Mouse (Mus musculus) urinary bladder, postnatal 10 days (tissue): ENCODE data around the gene Lnpk.

ENCODE experiments used
- DNase-seq: peaks from one replicate; pipeline ENCODE4 v3.0.0; 2022; ENCODE audit warnings: low spot score

The Lnpk gene

DNA sequence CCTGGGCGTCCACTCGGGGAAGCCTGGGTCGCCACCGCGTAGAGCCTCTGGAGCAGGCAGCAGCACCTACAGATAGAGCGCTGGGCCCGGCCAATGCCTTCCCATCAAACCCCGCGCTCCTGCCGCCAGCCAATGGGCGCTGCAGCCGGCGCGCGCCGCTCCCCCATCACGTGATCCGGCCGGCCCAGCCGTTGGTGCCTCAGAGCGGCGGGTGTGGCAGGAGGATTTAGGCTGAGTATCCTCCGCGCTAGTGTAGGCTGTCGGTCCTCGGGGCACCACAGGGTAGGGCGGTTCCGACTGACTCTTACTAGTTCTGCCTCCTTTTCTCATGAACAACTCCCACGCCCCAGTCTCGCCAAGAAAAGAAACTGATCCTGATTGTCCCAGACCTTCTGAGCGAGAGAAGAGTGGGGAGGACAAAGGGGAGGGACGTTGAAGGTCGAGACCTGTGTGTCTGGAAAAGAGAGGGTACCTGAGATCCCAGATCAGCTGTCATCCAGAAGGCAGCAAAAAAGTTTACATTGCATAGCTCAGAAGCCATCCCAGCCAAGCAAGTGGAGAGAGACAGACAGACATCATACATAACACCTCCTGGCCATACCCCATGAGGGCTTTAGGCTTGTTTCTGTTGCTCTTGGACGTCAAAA is at the start of gene Lnpk:
Gene Lnpk, minus strand, starts transcription at position 593 of the 647 bp plus-strand sequence.
- DNase-seq = peak; percentile 74

DNA sequence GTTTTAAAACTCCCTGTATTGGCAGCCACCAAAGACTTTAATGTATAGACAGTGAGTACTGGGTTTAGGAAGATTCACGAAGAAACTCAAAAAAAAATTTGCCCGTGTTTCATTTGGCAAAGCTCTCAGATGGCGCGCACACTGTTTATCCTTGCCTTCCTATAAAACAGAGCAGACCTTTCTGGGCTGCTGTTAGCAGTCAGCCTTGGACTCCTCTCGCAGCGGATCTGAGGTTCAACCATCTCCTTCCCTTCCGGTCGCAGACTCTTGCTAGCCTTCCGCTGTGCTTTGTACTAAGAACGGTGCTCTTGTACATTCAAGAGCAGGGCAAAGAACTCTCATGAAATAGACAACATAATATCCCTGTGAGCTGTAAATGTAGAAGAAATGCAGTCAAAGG is 41.1 kb upstream of the Lnpk start:
- no peak for DNase-seq

DNA sequence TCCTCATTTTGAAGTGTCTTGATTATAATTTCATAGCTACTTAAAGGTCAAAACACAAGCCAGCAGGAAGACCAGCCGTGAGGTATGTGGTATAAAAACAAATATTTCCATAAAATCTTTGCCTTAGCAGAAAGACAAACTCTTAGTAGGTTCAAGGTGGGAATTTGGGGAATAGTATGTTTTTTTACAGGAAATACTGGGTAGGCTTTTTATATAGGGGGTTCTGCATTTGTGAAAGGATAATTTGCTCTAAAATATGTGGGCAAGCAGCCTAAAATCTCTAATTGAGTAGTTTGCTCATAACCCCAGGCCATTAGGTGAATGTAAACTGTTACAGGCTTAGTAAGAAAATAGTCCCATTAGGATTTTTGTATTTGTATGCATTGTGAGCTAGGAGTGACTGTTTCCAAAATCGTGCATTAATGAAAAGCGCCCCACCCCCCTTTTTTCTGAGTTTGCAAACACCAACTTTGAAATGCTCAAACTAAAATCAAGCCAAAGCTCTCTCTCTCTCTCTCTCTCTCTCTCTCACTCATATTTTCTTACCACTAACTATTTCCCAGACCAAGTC is 40.5 kb upstream of the Lnpk start:
- DNase-seq = no peak

DNA sequence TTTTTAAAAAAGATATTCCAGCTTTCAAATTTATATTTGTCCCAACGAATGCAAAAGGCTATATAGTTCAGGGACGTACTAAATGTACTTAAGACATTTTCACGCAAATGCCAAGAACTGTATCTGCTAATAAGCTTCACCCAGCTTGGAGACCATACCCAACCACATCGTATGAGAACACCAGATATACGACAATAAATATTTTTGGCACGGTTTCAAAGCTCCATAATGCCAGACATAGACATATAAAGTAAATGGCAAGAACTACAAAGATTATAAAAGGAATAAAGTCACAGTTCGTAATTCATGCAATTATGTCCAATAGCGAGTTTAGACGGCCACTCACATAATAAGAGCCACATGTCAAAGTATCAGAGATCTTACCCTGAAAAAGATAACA is 38.5 kb upstream of the Lnpk start:
- DNase-seq = no peak

DNA sequence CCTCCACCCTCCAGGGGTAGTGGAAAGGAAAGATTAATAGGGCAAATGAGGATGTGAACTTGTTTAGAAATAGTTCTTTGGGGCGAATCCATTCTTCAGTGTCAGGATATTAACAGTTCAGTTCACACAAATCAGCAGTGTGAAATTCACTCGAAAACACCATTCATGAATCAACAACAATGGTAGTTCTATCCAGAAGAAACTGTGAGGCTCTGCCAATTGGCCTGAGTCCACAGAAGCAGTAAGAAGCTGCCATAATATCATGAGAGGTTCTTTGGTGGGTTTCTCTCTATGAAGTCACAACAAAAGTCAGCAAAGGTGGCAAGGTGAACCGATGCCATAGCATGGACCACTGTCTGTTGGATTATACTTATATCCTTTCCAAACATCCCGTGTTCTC is 32.2 kb upstream of the Lnpk start:
- DNase-seq = no peak

DNA sequence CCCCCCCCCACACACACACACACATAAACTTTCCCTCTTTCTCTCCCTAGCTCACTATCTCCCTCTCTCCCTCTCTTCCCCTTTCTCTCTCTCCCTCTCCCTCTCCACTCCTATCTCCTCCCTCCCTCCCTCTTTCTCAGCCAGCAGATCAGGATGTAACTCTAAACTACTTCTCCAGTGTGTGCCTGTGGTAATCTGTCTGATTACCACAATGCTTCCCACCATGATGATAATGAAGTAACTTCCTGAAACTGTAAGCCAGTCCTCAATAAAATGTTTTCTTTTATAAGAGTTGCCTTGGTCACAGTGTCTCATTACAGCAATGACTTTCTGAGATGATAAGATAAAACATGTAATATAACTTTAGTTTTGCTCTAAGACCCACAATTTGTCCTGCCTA is 30.1 kb upstream of the Lnpk start:
- DNase-seq = no peak

DNA sequence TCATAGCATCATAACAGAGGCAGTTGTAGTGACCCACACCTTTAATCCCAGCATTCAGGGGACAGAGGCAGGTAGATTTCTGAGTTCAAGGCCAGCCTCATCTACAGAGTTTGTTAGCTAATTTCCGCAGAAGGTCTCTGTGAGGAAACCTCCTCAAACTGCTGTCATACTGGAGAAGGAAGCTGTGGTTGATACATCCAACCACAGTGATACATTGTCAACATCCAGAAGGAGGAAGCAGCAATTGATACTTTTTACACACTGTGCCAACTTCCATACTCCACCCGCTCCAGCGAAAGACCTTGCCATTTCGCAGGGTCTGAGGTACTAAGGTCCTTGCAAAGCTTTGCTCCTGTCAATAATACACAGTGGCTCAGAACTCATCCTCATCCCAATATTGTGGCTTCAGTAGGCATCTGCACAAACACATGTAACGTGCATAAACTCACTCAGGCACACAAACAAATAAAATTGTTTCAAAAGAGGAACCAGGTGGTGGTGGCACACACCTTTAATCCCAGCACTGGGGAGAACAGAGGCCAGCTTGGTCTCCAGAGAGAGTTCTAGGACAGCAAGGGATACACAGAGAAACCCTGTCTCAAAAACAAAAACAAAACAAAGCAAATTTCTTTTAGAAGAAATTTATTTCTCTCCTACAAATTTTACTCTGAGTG is 27.0 kb upstream of the Lnpk start:
- DNase-seq = no peak

DNA sequence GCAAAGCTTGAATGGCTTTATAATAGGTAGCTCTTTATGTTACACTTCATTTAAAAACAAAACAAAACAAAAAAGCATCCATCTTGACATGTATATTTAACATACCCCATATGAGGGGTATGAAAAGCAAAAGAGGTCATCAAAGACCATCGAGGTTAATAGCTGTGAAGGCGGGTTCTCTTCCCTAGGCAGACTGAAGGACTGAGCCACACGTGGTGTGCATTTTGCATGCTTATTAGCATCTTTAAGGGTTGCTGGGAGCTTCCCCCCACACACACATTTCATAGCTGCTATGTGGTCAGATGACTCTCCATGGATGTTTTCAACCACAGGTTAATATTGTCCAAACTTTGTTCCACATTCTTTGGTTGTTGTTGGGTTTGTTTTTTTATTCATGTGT is 24.8 kb upstream of the Lnpk start:
- no peak for DNase-seq

DNA sequence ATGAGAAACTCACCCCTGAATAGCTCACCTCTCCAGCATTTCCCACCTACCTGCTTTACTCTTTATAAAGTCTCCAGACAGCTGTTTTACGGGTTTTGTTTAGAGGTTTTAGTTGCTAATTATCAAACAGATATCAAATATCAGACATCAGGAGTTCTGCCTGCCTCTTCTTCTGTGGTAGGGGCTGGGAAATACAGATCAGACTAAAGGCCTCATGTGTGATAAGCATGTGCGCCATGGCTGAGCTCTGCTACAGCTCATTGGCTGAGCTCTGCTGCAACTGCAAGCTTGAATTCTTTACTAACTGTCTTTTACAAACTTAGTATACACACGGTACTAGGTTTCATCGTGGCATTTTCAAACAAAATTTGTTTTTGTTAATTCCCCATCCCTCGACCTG is 23.2 kb upstream of the Lnpk start:
- DNase-seq = no peak

DNA sequence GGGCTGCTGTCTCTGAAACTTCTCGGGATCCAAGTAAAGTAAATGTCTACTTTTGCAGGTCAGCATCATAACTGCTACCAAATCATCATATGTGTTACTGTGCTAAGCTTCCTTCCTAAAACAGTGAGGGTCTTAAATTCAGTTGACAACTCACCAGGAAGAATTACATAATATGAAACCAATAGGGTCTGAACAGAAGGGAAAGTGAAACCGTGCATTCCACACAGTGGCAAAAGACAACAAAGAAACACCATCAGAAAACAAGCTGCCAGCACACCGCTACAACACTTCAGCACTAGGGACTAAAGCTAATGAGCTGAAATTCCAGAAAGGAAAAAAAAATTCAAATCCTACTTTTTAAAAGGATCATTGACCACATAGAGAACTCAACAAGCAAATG is 17.9 kb upstream of the Lnpk start:
- DNase-seq = no peak

DNA sequence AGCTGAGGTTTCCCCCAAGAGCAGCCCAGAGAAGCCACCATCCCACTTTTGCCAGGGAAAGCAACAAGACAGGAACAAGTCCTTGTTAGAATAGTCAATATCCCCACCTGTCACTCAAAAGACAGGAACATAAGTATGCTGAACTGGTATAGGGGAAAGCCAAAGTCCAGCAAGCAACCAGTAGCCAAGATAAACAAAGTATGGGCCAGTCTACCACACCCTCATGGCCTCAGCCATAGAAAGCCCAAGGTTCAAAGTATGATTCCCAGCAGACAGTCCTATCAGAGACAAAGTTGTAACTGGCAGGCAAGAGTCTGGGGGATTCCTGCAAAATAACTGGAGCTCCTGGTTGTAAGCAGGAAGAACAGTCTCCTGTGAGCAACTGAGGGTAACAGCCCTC is 16.9 kb upstream of the Lnpk start:
- DNase-seq = no peak

DNA sequence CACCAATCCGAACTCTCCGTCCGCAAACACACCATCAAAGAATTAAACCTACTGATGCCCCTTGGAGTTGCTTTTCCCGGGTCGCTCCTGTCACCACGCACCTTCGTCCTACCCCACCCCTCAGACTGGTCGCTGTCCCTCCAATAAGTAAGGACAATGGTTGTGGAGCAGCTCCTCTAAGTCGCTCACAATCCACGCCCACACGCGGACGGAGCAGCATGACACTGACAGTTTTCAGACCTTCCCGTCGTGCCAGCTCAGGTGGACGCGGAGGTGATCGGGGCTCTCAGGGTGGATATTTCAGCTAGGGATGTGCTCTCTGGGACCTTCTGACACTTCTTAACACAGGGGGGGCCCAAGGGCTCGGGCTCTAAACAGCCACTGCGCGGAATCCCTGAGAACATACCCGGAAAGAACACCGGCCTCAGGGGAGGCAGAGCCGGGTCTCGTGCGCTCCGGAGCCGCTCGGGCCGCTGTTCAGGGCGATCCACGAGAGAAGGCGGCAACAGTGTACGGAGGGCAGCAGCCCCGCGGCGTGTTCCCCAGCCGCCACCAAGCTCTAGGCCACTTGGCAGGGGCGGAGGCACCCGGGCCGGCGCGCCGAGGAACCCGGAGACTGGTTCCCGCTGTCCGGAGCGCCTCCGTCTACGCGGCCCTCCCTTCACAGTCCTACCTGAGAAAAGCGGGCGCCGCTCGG is 941 bp downstream of the Lnpk start:
- DNase-seq = no peak

DNA sequence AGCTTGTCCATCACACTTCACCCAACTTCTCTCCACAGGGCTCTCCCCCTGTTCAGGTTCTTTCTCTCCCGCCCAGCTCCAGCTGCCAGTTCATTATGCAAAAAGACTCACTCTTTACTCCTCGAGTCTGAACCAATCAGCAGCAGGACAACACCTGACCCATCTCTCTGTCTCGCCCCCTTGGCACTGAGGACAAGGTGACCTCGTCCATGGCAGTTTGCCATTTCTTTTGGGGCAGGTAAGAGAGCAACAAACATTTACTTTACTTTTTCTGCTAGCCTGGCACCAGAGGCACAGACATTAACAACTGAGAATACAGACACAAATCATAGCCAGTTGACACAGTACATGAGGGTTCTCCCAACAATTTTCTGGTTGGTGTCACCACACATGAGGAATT is 8.8 kb downstream of the Lnpk start:
- DNase-seq = no peak

DNA sequence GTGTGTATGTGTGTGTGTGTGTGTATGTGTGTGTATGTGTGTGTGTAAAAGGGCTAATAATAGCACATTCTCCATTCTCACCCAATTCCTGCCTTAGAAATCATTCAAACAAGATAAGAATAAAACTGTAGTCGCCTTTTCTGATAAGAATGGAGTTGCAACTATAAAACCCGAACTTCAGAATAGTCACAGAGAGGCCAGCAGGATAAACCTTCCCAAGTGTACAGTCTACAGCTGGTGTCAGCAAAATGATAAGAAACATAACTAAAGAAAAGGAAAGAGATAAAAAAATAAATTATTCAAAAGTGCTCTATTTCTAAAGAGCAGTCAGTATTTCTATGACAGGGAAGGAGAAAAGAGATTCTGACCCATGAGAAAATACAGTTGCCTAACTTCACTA is 19.4 kb downstream of the Lnpk start:
- DNase-seq = no peak

DNA sequence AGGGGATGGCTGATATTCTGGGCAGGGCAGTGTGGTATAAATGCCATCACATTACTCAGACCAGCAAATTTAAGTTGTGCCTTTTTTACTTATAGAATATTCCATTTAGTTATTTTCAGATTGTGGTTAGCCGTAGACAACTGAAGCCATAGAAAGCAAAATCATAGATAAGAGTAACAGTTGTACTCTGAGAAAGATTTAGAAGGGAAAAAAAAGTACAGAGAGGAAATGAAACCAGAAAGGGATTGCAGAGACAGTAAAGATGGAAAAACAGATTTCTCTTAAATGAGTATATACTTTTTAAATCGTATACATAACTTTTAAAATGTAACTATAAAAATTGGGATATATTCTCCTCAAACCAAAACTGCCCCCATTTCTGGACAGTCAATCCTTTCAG is 20.1 kb downstream of the Lnpk start:
- no peak for DNase-seq

DNA sequence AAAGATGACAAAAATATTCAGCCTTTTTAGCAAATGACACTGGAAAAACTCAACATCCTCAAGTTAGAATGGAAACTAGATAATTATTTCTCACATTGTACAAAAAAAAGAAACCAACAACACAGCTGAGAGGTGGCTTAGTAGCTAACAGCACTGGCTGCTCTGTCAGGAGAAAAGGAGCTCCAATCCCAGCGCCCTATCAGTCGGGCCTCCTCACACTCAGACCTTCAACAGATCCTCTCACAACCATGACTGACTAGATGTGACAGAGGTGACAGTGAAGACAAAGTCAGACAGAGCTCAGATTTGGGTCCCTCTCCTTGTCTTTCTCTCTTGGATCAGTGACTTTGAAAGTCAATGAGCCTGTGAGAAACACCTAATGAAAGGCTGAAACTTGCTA is 21.8 kb downstream of the Lnpk start:
- no peak for DNase-seq

DNA sequence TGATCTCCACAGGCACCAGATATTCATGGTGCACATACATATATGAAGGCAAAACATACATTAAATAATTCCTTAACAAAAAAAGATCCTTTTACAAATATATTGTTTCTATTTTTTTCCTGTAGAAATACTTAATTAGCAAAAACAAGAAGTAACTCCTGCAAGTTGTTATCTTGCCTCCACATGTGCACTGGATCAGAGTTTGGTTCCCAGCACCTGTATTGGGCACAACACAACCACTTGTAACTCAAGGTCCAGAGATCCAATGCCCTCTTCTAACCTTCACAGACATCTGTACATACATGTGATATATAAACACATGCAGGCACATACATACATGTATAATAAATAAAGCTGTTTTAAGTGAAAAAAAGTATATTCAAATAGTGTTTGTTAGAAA is 27.3 kb downstream of the Lnpk start:
- DNase-seq = no peak

DNA sequence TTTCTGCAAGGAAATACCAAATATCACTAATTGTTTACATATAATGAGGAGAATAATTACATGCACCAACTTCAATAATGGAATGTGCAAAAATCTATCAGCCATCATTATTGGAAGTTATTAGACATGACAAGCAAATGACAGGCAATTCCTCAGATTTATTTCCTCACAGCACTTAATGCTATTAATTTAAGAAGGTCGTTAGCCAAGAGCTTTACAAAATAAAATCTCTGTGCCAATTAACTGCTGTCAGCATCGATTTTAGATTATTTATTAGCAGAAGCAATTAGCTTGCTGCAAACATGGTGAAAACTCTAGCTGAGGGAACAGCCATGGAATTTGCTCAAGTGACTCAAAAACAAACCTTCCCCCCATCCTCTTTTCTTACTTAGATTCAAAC is 30.9 kb downstream of the Lnpk start:
- DNase-seq = no peak

DNA sequence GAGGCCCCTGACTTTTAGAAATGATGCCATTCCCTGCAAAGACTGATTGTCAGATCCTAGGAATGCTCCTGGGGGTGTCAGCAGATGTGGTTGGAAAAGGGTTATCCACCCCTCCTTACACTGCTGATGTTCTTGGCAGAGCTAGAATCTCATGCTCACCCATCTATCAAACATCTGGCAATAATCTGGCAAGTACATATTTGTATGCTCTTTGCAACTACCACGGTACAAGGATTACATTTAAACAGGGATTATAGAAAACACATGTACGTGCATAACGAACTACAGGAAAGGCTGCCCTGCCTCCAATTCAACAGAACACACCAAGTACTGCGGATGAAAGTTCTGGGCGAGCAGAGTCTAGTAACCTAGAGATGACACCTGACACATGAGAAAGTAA is 70.9 kb downstream of the Lnpk start:
- DNase-seq = no peak

DNA sequence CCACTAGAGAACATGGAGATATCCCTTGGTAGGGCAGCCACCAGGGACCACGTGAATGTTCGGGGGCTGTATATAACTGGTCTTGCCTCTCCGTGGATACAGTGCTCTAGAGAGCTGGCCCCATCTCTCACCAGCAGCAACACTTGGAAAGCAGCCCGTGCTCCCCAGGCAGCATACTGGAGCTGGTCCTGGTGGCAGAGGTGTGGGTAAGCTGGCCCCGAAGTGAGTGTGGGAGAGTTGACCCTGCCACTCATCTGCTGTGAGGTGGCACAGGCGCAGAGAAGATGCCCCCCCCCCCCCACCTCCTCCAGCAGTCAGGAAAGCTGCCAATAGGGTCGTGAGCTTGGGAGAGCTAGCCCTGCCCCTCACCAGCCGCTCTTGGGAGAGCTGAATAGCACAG is 72.8 kb downstream of the Lnpk start:
- DNase-seq = no peak

DNA sequence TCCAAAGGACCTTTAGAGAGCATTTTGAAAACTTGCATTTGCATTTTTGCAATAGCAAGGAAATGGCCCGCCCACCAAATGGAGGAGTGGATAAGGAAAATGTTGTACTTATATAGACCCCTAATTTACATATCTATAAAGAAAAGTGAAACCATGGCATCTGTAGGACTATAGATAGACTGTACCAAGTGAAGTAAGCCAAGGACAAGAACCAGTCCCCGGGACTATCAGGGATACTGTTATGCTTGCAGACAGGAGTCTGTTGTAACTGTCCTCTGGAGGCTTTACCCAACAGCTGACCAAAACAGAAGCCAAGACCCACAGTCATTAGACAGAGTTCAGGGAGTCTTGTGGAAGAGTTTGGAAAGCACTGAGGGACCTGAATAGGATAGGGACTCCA is 78.9 kb downstream of the Lnpk start:
- DNase-seq = no peak

DNA sequence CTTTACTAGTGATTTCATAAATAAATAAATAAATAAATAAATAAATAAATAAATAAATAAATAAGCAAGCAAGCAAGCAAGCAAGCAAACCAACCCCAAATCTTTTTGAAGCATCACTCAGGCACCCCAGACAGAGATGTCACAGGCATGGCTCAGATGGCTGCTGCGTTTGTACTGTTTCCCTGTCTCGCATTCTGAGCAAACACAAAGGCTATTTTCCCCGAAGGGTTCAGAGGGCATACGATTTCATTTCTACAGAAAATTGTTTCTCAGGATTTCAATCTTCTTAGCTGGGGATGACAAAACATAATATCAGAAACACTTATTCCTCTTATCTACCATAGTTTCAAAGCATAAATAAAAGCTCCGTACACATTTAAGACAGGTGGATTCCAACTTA is 81.4 kb downstream of the Lnpk start:
- no peak for DNase-seq

DNA sequence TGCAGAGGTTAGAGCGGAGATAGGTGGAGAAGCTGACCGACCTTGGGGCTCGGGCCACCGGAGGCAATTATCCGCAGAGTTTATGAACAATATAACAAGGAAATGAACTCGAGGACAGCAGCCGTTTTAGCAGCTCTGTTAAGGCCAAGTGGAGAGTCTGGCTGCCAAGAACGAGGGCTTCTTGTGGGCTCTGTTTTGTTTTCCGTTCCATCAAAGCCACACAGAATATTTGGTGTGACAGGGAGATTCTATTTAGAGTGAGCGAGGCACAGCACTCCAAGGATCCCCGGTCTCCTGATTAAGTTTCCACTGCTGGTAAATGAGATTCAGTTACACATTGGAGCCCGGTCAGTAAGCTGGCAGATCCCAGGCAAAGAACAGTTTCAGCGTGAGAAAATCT is 87.8 kb downstream of the Lnpk start:
- DNase-seq = no peak
